Mouse (Mus musculus) midbrain, embryonic 13.5 days (tissue): ENCODE results near the gene Slc30a9. TPM values are rescaled to one million over a fixed set of nuclear protein-coding genes. Genes with fewer than 3 reads are reported as not detected.
A peak's percentile ranks its signal among the peaks of the same experiment; 100 is the strongest.

Source experiments
- ATAC-seq: fragments of 200-750 bp; cut with Nextera tagmentation; 2 replicates; pipeline ENCODE4 v1.8.0; 2017; ENCODE audit warnings: mild to moderate bottlenecking, moderate TSS enrichment, moderate library complexity
- H3K27ac ChIP-seq: fragments of 300-500 bp; sonication (generic); 2 replicates; pipeline ENCODE4 v1.5.1; 2015; ENCODE audit warnings: inconsistent platforms, mild to moderate bottlenecking, moderate library complexity
- H3K27me3 ChIP-seq: fragments of 300-500 bp; sonication (generic); 2 replicates; pipeline ENCODE4 v1.6.1; 2015; ENCODE audit warnings: mild to moderate bottlenecking, inconsistent platforms
- H3K36me3 ChIP-seq: fragments of 300-500 bp; sonication (generic); 2 replicates; pipeline ENCODE4 v1.6.1; 2015; ENCODE audit warnings: mild to moderate bottlenecking, inconsistent platforms
- H3K4me1 ChIP-seq: fragments of 300-500 bp; sonication (generic); replicated peaks from 2 replicates; pipeline ENCODE4 v1.6.1; 2015; ENCODE audit warnings: inconsistent platforms
- H3K4me2 ChIP-seq: fragments of 300-500 bp; sonication (generic); replicated peaks from 2 replicates; pipeline ENCODE4 v1.6.1; 2015; ENCODE audit warnings: moderate library complexity, mild to moderate bottlenecking, inconsistent platforms
- H3K4me3 ChIP-seq: fragments of 300-500 bp; sonication (generic); replicated peaks from 2 replicates; pipeline ENCODE4 v1.5.1; 2015; ENCODE audit warnings: mild to moderate bottlenecking, inconsistent platforms
- H3K9ac ChIP-seq: fragments of 300-500 bp; sonication (generic); replicated peaks from 2 replicates; pipeline ENCODE4 v1.6.1; 2015; ENCODE audit warnings: mild to moderate bottlenecking, inconsistent platforms
- H3K9me3 ChIP-seq: fragments of 300-500 bp; sonication (generic); 2 replicates; pipeline ENCODE4 v1.6.1; 2016; ENCODE audit warnings: mild to moderate bottlenecking, inconsistent platforms
- WGBS: fragments of 180-500 bp; shearing (Covaris S2); methylation state at CpG from one replicate; pipeline ENCODE4 v1.1.7; 2015; 5-methylcytosine and 5-hydroxymethylcytosine counted together
- polyA plus RNA-seq: library from polyadenylated mRNA; unstranded; fragments of >200 nt; fragmentation: Nextera tagmentation; extraction: Ambion mirVana; gene quantifications from 2 replicates; pipeline ENCODE4 v1.2.1, GENCODE M21; 2015

Gene Slc30a9
- polyA plus RNA-seq: 136 and 161 TPM in 2 replicates

DNA sequence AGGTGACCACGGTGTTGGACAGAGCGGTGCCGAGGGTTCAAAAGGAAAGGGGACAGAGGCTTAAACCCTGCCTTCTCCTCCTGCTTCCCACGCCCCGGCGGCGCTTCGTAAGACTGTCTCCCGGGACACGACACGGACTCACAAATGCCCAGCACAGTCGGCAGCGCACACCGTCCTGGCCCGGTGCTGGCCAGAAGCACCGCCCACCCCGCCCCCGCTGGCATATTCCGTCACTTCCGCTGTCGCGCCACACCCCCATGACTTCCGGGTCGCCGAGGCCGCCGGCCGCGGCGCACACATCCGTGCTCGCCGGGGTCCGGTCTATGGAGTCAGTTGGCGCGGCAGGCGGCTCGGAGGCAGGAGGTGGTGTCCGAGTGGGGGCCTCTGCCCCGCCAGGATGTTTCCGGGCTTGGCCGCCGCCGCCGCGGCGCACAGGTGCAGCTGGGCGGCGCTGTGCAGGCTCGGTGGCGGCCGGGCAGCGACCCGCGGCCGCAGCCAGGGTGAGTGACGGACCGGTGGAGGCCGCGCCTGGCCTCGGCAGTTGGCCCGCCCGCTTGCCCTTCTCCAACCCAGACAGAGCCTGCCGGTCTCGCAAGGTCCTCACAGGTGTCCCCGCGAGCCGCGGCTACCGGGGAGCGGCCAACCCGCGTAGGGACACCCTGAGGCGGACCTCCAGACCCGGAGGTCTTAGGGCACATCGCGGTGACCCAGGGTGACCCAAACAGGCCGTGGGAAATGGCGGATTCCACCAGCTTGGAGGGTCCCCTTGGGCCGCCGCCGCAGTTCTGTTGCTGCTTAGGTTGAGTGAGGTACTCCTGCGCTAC, at the start of gene Slc30a9:
Gene Slc30a9 (plus strand): TSS at position 258 of the 824 bp plus-strand sequence.
- WGBS: under 1% methylated on average over 83 of the region's 83 CpGs

GRCm38 (mm10) chr5:67258473-67258872, 48.3 kb upstream of the Slc30a9 start:
- Histone ChIP-seq H3K27me3 (no peaks in the 10 kb centered on the region), H3K36me3 (no peaks in the 10 kb centered on the region), H3K4me3 (no peak overlapping the region), H3K27ac (no peak overlapping the region), H3K4me1 (peaks cover 24% of the 10 kb centered on the region), H3K9ac (no peak overlapping the region), H3K4me2 (no peak overlapping the region), H3K9me3 (no peaks in the 10 kb centered on the region)
- 91% methylated on average over 9 of the region's 9 CpGs for WGBS
- no peak for ATAC-seq

More for the DNA sequence above, at the start of gene Slc30a9:
- H3K9me3 ChIP-seq: no peaks in the 10 kb centered on the region
- H3K27me3 ChIP-seq: no peaks in the 10 kb centered on the region
- peak within 1 kb of the TSS; percentile 92 for H3K4me2 ChIP-seq
- H3K4me1 ChIP-seq: peaks cover 18% of the 10 kb centered on the region
- H3K9ac ChIP-seq: peak within 1 kb of the TSS; percentile 97
- H3K36me3 ChIP-seq: 0 out of 2 replicates have a peak, but pooled peaks cover 4% of the 10 kb centered on the region
- H3K27ac ChIP-seq: peak within 1 kb of the TSS; percentile 80
- peak; percentile 98 for ATAC-seq
- peak within 1 kb of the TSS; percentile 99 for H3K4me3 ChIP-seq

GRCm38 (mm10) chr5:67260159-67260530, 46.6 kb upstream of the Slc30a9 start:
- Histone ChIP-seq H3K27ac (no peak overlapping the region), H3K36me3 (peaks cover 14% of the 10 kb centered on the region), H3K4me3 (peak overlapping the region; percentile 95), H3K4me1 (peaks cover 24% of the 10 kb centered on the region), H3K4me2 (peak overlapping the region; percentile 52), H3K9ac (peak overlapping the region; percentile 52), H3K9me3 (no peaks in the 10 kb centered on the region), H3K27me3 (no peaks in the 10 kb centered on the region)
- under 1% methylated on average over 9 of the region's 9 CpGs for WGBS
- no peak for ATAC-seq

- peak within 1 kb of the TSS; percentile 95 for H3K4me3 ChIP-seq
- peak within 1 kb of the TSS; percentile 93 for H3K27ac ChIP-seq
- H3K36me3 ChIP-seq: peaks cover 21% of the 10 kb centered on the region
- H3K9me3 ChIP-seq: no peaks in the 10 kb centered on the region
- H3K4me1 ChIP-seq: peaks cover 24% of the 10 kb centered on the region
- peak within 1 kb of the TSS; percentile 84 for H3K4me2 ChIP-seq
- H3K27me3 ChIP-seq: no peaks in the 10 kb centered on the region
- H3K9ac ChIP-seq: peak within 1 kb of the TSS; percentile 88
- WGBS: under 1% methylated on average over 67 of the region's 67 CpGs
- peak; percentile 95 for ATAC-seq
Measured at GRCm38 (mm10) chr5:67260531-67261371, 46.0 kb upstream of the Slc30a9 start, which contains the start of gene Tmem33. TSS of gene Tmem33 (plus strand) at chr5:67260565.

GRCm38 (mm10) chr5:67262964-67263363, 43.8 kb upstream of the Slc30a9 start:
- WGBS: 94% methylated on average over 7 of the region's 7 CpGs
- Histone ChIP-seq H3K36me3 (peaks cover 39% of the 10 kb centered on the region), H3K9ac (no peak overlapping the region), H3K4me2 (no peak overlapping the region), H3K27me3 (no peaks in the 10 kb centered on the region), H3K4me3 (no peak overlapping the region), H3K4me1 (peaks cover 24% of the 10 kb centered on the region), H3K27ac (no peak overlapping the region), H3K9me3 (no peaks in the 10 kb centered on the region)
- ATAC-seq: no peak

- H3K4me2 ChIP-seq: no peak overlapping the region
- no peaks in the 10 kb centered on the region for H3K27me3 ChIP-seq
- H3K4me3 ChIP-seq: no peak overlapping the region
- H3K36me3 ChIP-seq: peaks cover 53% of the 10 kb centered on the region
- ATAC-seq: no peak
- H3K27ac ChIP-seq: no peak overlapping the region
- 100% methylated on average over 1 of the region's 1 CpGs for WGBS
- no peak overlapping the region for H3K9ac ChIP-seq
- no peaks in the 10 kb centered on the region for H3K9me3 ChIP-seq
- H3K4me1 ChIP-seq: peaks cover 17% of the 10 kb centered on the region
Measured at GRCm38 (mm10) chr5:67266106-67266505, 40.6 kb upstream of the Slc30a9 start.

GRCm38 (mm10) chr5:67269309-67269708, 37.4 kb upstream of the Slc30a9 start:
- no peak for ATAC-seq
- whole genome bisulfite sequencing: 92% methylated on average over 8 of the region's 8 CpGs

GRCm38 (mm10) chr5:67279407-67279806, 27.3 kb upstream of the Slc30a9 start:
- no peak overlapping the region for H3K4me3 ChIP-seq
- ATAC-seq: no peak

More at GRCm38 (mm10) chr5:67269309-67269708, 37.4 kb upstream of the Slc30a9 start:
- Histone ChIP-seq H3K27ac (no peak overlapping the region), H3K4me1 (no peaks in the 10 kb centered on the region), H3K9me3 (no peaks in the 10 kb centered on the region), H3K9ac (no peak overlapping the region), H3K4me3 (no peak overlapping the region), H3K27me3 (no peaks in the 10 kb centered on the region), H3K36me3 (peaks cover 46% of the 10 kb centered on the region), H3K4me2 (no peak overlapping the region)

DNA sequence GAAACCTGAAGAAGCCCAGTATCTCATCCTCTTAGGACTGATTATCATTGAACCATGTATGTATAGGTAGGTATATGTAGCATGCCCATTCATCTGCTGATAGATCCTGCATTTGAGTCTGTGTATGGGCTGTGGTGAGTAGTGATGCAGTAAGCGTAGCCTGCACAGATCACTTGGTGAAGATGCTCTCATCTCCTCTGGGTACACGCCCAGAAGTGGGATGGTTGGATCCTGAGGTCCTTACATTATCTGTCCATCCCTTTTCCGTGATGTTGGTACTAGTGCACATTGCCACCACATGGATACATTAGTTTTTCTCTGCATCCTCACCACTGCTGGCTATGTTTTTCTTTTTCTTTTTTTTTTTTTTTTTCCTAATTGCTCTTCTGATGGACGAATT, 26.9 kb upstream of the Slc30a9 start:
- Histone ChIP-seq H3K4me2 (no peak overlapping the region), H3K27me3 (no peaks in the 10 kb centered on the region), H3K9ac (no peak overlapping the region), H3K27ac (no peak overlapping the region), H3K9me3 (no peaks in the 10 kb centered on the region), H3K4me1 (no peaks in the 10 kb centered on the region), H3K4me3 (no peak overlapping the region), H3K36me3 (peaks cover 40% of the 10 kb centered on the region)
- 95% methylated on average over 4 of the region's 4 CpGs for WGBS
- ATAC-seq: no peak

More at GRCm38 (mm10) chr5:67279407-67279806, 27.3 kb upstream of the Slc30a9 start:
- no peak overlapping the region for H3K9ac ChIP-seq
- WGBS: 98% methylated on average over 9 of the region's 9 CpGs
- H3K4me2 ChIP-seq: no peak overlapping the region
- no peak overlapping the region for H3K27ac ChIP-seq
- H3K27me3 ChIP-seq: no peaks in the 10 kb centered on the region
- peaks cover 36% of the 10 kb centered on the region for H3K36me3 ChIP-seq
- no peaks in the 10 kb centered on the region for H3K9me3 ChIP-seq
- no peaks in the 10 kb centered on the region for H3K4me1 ChIP-seq

GRCm38 (mm10) chr5:67280400-67280799, 26.4 kb upstream of the Slc30a9 start:
- Histone ChIP-seq H3K4me3 (no peak overlapping the region), H3K36me3 (peaks cover 45% of the 10 kb centered on the region), H3K9me3 (no peaks in the 10 kb centered on the region), H3K27ac (no peak overlapping the region), H3K4me2 (no peak overlapping the region), H3K27me3 (no peaks in the 10 kb centered on the region), H3K4me1 (no peaks in the 10 kb centered on the region), H3K9ac (no peak overlapping the region)
- no peak for ATAC-seq
- WGBS: 96% methylated on average over 4 of the region's 4 CpGs

DNA sequence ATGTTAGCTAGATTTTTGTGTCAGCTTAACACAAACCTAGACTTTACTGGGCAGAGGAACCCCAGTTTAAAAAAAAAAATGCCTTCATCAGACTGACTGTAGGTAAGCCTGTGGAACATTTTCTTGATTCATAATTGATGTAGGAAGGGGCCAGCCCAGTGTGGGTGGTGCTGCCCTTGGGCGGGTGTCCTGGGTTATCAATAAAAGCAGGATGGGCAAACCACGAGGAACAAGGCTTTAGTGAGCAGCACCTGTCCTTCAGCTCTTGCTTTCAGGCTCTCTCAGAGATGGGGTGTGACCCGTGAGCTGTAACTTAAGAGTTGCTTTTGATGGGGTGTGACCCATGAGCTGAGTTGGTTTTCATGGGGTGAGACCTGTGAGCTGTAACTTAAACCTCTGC, 11.7 kb upstream of the Slc30a9 start:
- H3K9me3 ChIP-seq: no peaks in the 10 kb centered on the region
- H3K36me3 ChIP-seq: peaks cover 15% of the 10 kb centered on the region
- H3K9ac ChIP-seq: no peak overlapping the region
- no peaks in the 10 kb centered on the region for H3K4me1 ChIP-seq
- no peak overlapping the region for H3K4me2 ChIP-seq
- WGBS: 85% methylated on average over 3 of the region's 3 CpGs
- H3K4me3 ChIP-seq: no peak overlapping the region
- H3K27me3 ChIP-seq: no peaks in the 10 kb centered on the region
- H3K27ac ChIP-seq: no peak overlapping the region
- ATAC-seq: no peak

DNA sequence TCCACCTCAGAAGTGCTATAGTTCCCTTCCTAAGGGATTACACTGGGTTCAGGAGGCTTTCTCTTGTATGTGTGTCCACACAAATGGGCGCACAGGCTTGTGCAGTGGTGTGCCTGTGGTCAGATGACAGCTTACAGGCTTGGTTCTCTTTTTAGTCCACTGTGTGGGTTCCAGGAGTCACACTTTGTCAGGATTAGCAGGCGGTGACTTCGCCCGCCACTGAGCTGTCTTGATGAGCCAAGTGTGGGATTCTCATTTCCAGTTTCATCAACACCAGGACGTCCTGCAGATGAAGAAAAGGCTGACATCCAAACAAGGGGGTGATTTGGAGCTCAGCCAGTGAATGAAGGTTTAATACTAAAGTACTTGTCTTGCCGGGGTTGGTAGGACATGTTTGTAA, 11.1 kb upstream of the Slc30a9 start:
- H3K4me2 ChIP-seq: no peak overlapping the region
- no peak overlapping the region for H3K27ac ChIP-seq
- no peaks in the 10 kb centered on the region for H3K4me1 ChIP-seq
- no peak for ATAC-seq
- H3K4me3 ChIP-seq: no peak overlapping the region
- no peak overlapping the region for H3K9ac ChIP-seq
- WGBS: 92% methylated on average over 6 of the region's 6 CpGs
- peaks cover 12% of the 10 kb centered on the region for H3K36me3 ChIP-seq
- H3K27me3 ChIP-seq: no peaks in the 10 kb centered on the region
- no peaks in the 10 kb centered on the region for H3K9me3 ChIP-seq
